Comparison of ENCODE assay signal across 17 mouse cellular contexts in genomic region chr11:121552846-121553457, GRCm38 (mm10). TPM values are rescaled to one million over a fixed set of nuclear protein-coding genes. Genes with fewer than 3 reads are reported as not detected.
DNase-seq lines count a peak whose midpoint lies in the region; ATAC-seq lines count a peak whose summit lies in the region.
"Had no signal": no experiment of that assay in that cellular context is flagged by ENCODE, and none has a peak within 500 bp of the region (broad histone marks: within the 10 kb centered on the region; RNA-seq: fewer than 3 reads in every experiment).

No protein-coding gene starts in this region.

- H3K9ac ChIP-seq in kidney, embryonic 16.5 days (replicated peaks; ENCODE audit: low read length), result no peak overlapping the region
- H3K9ac ChIP-seq: heart, embryonic 13.5 days; lung, embryonic 15.5 days; neural tube, embryonic 15.5 days had no signal

- H3K27ac ChIP-seq in kidney, embryonic 16.5 days (ENCODE audit: low read length), result peak overlapping the region; percentile 30
- H3K27ac ChIP-seq: heart, embryonic 13.5 days; lung, embryonic 15.5 days had no signal

- WGBS in kidney, embryonic 16.5 days, result 77% methylated on average over 7 of the region's 7 CpGs

- no peaks in the 10 kb centered on the region for H3K9me3 ChIP-seq in kidney, embryonic 16.5 days (ENCODE audit: low read length)
- H3K9me3 ChIP-seq: heart, embryonic 13.5 days; lung, embryonic 15.5 days; neural tube, embryonic 15.5 days had no signal

- no peak overlapping the region for H3K4me3 ChIP-seq in kidney, embryonic 16.5 days (ENCODE audit: low read length)
- H3K4me3 ChIP-seq: heart, embryonic 13.5 days; lung, embryonic 15.5 days; neural tube, embryonic 15.5 days had no signal

- H3K4me2 ChIP-seq in kidney, embryonic 16.5 days (replicated peaks; ENCODE audit: low read depth, low read length), result no peak overlapping the region
- H3K4me2 ChIP-seq: heart, embryonic 13.5 days; lung, embryonic 15.5 days; neural tube, embryonic 15.5 days had no signal

- ATAC-seq in cerebellum, adult (ENCODE audit: insufficient number of reproducible peaks, low FRiP score, low TSS enrichment), result no peak
- ATAC-seq in kidney, embryonic 16.5 days (ENCODE audit: low FRiP score, low TSS enrichment), result no peak
- ATAC-seq: forebrain, embryonic 16.5 days had no signal

- peaks cover 36% of the 10 kb centered on the region for H3K4me1 ChIP-seq in kidney, embryonic 16.5 days (ENCODE audit: insufficient read depth, low read length)

- H3K27me3 ChIP-seq in kidney, embryonic 16.5 days (ENCODE audit: insufficient read depth, low read length), result no peaks in the 10 kb centered on the region
- H3K27me3 ChIP-seq: heart, embryonic 13.5 days; lung, embryonic 15.5 days; megakaryocyte, embryonic 14.5 days; neural tube, embryonic 15.5 days had no signal

- peak; percentile 39 to 61 for DNase-seq in cerebellum, postnatal 14 days
- DNase-seq in kidney, adult 9 months, result no peak
- DNase-seq in MN1 (ENCODE audit: low spot score), result peak; percentile 58
- DNase-seq in kidney, postnatal 4 days, result peak; percentile 36 to 50
- DNase-seq in urinary bladder, postnatal 10 days (ENCODE audit: low spot score), result no peak
- no peak for DNase-seq in layer of hippocampus, postnatal 10 days (ENCODE audit: low spot score in 2 of 2)
- DNase-seq: adrenal gland, adult 2 months; gastrocnemius, postnatal 25 days; thymus, adult 18-20 months had no signal

- H3K36me3 ChIP-seq in kidney, embryonic 16.5 days (ENCODE audit: insufficient read depth, low read length), result peaks cover 5% of the 10 kb centered on the region; the same call in 1 of the 2 replicates
- H3K36me3 ChIP-seq: lung, embryonic 15.5 days had no signal

RNA-seq across cellular contexts. Expression of gene Zfp750, which starts 33.8 kb away (rescaled TPM):
- polyA plus RNA-seq in kidney, embryonic 16.5 days (2015; fragmentation: Nextera tagmentation; extraction: Ambion mirVana), result 0.77 and 0.90 TPM in 2 replicates
- not detected for total RNA-seq in layer of hippocampus, postnatal 10 days (2021)
- total RNA-seq: hematopoietic stem cell, adult 5-6 weeks had no signal

Comparison
In these comparisons a context has a peak if more than half of its experiments do, and no peak if none do; other contexts are left out.
1. DNase-seq: peak in cerebellum, postnatal 14 days (2 of 2), MN1 (single experiment) and kidney, postnatal 4 days (2 of 2); none in kidney, adult 9 months (single experiment), urinary bladder, postnatal 10 days (single experiment) and layer of hippocampus, postnatal 10 days (0 of 2).